Mouse (Mus musculus): ENCODE measurements at regions not wholly inside any gene's neighbourhood (a gene's known extent, or its start where the extent isn't known, plus 50 kb on each side); places are given as distances from the start of the nearest gene placed in this dataset.

DNA sequence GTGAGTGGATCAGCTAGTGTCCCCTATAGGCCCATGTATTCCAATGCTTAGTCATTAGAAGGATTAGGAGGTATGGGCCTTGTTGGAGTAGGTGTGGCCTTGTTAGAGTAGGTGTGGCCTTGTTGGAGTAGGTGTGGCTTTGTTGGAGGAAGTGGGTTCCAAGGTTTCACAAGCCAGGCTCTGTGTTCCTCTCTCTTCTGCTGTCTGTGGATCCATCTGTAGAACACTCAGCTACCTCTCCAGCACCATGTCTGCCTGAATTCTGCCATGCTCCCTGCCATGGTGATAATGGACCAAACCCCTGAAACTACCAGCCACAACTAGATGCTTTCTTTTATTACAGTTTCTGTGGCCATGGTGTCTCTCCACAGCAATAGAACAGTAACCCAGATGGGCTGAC, 235.7 kb upstream of the Nr5a2 start:
- TF ChIP-seq POLR2A (IDR thresholded peaks at IDR 0.05; ENCODE audit: low read depth, low read length), result no peak
- no peak for TF ChIP-seq CTCF (IDR thresholded peaks at IDR 0.05; ENCODE audit: extremely low read depth, insufficient read depth, insufficient read length, insufficient replicate concordance)

Data from spleen, adult 2 months (tissue).